Mouse (Mus musculus) B cell, adult (primary cell): ENCODE measurements around the gene Ccr9. TPM values are rescaled to one million over a fixed set of nuclear protein-coding genes. Genes with fewer than 3 reads are reported as not detected.

ENCODE experiments used
- total RNA-seq: library from RNA; stranded (reverse); gene quantifications from 4 replicates; pipeline ENCODE4 v1.2.4, GENCODE M21; 2023; ENCODE audit not compliant: inconsistent age

The Ccr9 gene
- 0.58 to 1.3 TPM (median 1.2 TPM) in 4 replicates for total RNA-seq

GRCm38 (mm10) chr9:123678327-123679105 is at the start of gene Ccr9, which contains the start of gene Slc6a20a:
Ccr9 (plus strand) TSS chr9:123678439.
Slc6a20a (minus strand) TSS chr9:123678885.

DNA sequence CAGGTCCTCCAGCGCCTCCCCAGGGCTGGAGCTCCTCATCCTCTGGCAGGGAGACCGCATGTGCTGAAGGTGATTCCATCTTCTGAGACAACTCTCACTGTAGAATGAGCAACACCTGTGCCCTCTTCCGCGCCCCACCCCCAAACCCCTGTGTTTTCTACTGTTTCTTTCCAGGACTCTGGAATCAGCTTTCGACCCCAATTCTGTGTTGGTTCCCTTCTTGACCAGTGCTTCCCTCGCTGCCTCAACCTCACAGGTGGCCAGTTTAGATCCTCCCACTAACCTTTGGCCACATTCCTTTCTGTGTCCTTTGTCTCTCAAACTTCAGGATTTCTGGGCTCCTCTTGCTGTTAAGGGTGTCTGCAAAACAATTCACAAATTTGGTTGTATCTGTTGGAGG is 46.0 kb upstream of the Ccr9 start, which contains the start of gene Slc6a20b:
Gene Slc6a20b, minus strand, starts transcription at position 285 of the 400 bp plus-strand sequence.

GRCm38 (mm10) chr9:123717186-123718008 is 39.2 kb downstream of the Ccr9 start, which contains the start of gene Lztfl1:
Lztfl1 (minus strand) TSS chr9:123717697.

GRCm38 (mm10) chr9:123806267-123806666 is 128.0 kb downstream of the Ccr9 start, which contains the start of gene Cxcr6:
Cxcr6 (plus strand) TSS chr9:123806475.

Other genes starting within 250 kb of the Ccr9 start
- 124 to 140 TPM (median 138 TPM) in 4 replicates for gene Limd1, start 199.7 kb upstream of the Ccr9 start, total RNA-seq
- 24.0 to 28.0 TPM (median 25.2 TPM) in 4 replicates for gene Sacm1l, start 148.7 kb upstream of the Ccr9 start, total RNA-seq
- gene Slc6a20b, start 45.9 kb upstream of the Ccr9 start, total RNA-seq, result not detected in 4 replicates
- not detected in 4 replicates for gene Slc6a20a, start 446 bp downstream of the Ccr9 start, total RNA-seq
- 197 to 249 TPM (median 240 TPM) in 4 replicates for gene Lztfl1, start 39.3 kb downstream of the Ccr9 start, total RNA-seq
- gene Cxcr6, start 128.0 kb downstream of the Ccr9 start, total RNA-seq, result 0.27 TPM in 1 of 4 replicates, not detected in the others
- gene Fyco1, start 173.5 kb downstream of the Ccr9 start, total RNA-seq, result 37.9 to 46.3 TPM (median 41.0 TPM) in 4 replicates
- gene Xcr1, start 183.6 kb downstream of the Ccr9 start, total RNA-seq, result 0.10 to 0.22 TPM in 2 of 4 replicates, not detected in the others